Mouse (Mus musculus): ENCODE results near the gene Ppt1. TPM values are rescaled to one million over a fixed set of nuclear protein-coding genes. Genes with fewer than 3 reads are reported as not detected.

The Ppt1 gene
- polyA plus RNA-seq, 1 experiment: 158 TPM

- H3K4me1 ChIP-seq (ENCODE audit: control insufficient read depth, insufficient read depth, low read length): peaks cover 29% of the 10 kb centered on the region
- no peak overlapping the region for H3K4me3 ChIP-seq (ENCODE audit: insufficient read depth, low read length)
- no peak overlapping the region for H3K27ac ChIP-seq (ENCODE audit: insufficient read depth, low read depth, low read length)
- TF ChIP-seq POLR2A (IDR thresholded peaks at IDR 0.05; ENCODE audit: borderline replicate concordance, low read depth, low read length) (no peak), CTCF (IDR thresholded peaks at IDR 0.05; ENCODE audit: low read depth, low read length) (no peak)
Measured at GRCm38 (mm10) chr4:122861836-122862235, 25.8 kb downstream of the Ppt1 start.

GRCm38 (mm10) chr4:122868041-122868440 lies 32.0 kb downstream of the Ppt1 start:
- TF ChIP-seq CTCF (IDR thresholded peaks at IDR 0.05; ENCODE audit: low read depth, low read length) (no peak), POLR2A (IDR thresholded peaks at IDR 0.05; ENCODE audit: borderline replicate concordance, low read depth, low read length) (no peak)
- Histone ChIP-seq H3K4me3 (ENCODE audit: insufficient read depth, low read length) (no peak overlapping the region), H3K4me1 (ENCODE audit: control insufficient read depth, insufficient read depth, low read length) (peaks cover 46% of the 10 kb centered on the region), H3K27ac (ENCODE audit: insufficient read depth, low read depth, low read length) (peak overlapping the region; percentile 69)

GRCm38 (mm10) chr4:122870027-122870426 lies 34.0 kb downstream of the Ppt1 start:
- peak; percentile 36; the same call in 1 of the 2 replicates for TF ChIP-seq CTCF (IDR thresholded peaks at IDR 0.05; ENCODE audit: low read depth, low read length)
- no peak for TF ChIP-seq POLR2A (IDR thresholded peaks at IDR 0.05; ENCODE audit: borderline replicate concordance, low read depth, low read length)
- peaks cover 56% of the 10 kb centered on the region for H3K4me1 ChIP-seq (ENCODE audit: control insufficient read depth, insufficient read depth, low read length)
- no peak overlapping the region for H3K4me3 ChIP-seq (ENCODE audit: insufficient read depth, low read length)
- H3K27ac ChIP-seq (ENCODE audit: insufficient read depth, low read depth, low read length): peak overlapping the region; percentile 54

- Histone ChIP-seq H3K27ac (ENCODE audit: insufficient read depth, low read depth, low read length) (peak overlapping the region; percentile 99; the same call in 1 of the 2 replicates), H3K4me1 (ENCODE audit: control insufficient read depth, insufficient read depth, low read length) (peaks cover 63% of the 10 kb centered on the region), H3K4me3 (ENCODE audit: insufficient read depth, low read length) (no peak overlapping the region)
- TF ChIP-seq CTCF (IDR thresholded peaks at IDR 0.05; ENCODE audit: low read depth, low read length) (no peak), POLR2A (IDR thresholded peaks at IDR 0.05; ENCODE audit: borderline replicate concordance, low read depth, low read length) (no peak)
Measured at GRCm38 (mm10) chr4:122870741-122871140, 34.7 kb downstream of the Ppt1 start.

- Histone ChIP-seq H3K4me3 (ENCODE audit: insufficient read depth, low read length) (peak overlapping the region; percentile 36), H3K4me1 (ENCODE audit: control insufficient read depth, insufficient read depth, low read length) (peaks cover 67% of the 10 kb centered on the region), H3K27ac (ENCODE audit: insufficient read depth, low read depth, low read length) (peak overlapping the region; percentile 99)
- TF ChIP-seq POLR2A (IDR thresholded peaks at IDR 0.05; ENCODE audit: borderline replicate concordance, low read depth, low read length) (no peak), CTCF (IDR thresholded peaks at IDR 0.05; ENCODE audit: low read depth, low read length) (no peak)
Measured at GRCm38 (mm10) chr4:122871269-122871668, 35.2 kb downstream of the Ppt1 start.

GRCm38 (mm10) chr4:122871989-122872388 lies 35.9 kb downstream of the Ppt1 start:
- Histone ChIP-seq H3K4me3 (ENCODE audit: insufficient read depth, low read length) (0 out of 2 replicates have a peak overlapping the region, but pooled peaks have one; percentile 14), H3K27ac (ENCODE audit: insufficient read depth, low read depth, low read length) (peak overlapping the region; percentile 99)

GRCm38 (mm10) chr4:122873003-122873402 lies 37.0 kb downstream of the Ppt1 start:
- H3K4me1 ChIP-seq (ENCODE audit: control insufficient read depth, insufficient read depth, low read length): peaks cover 73% of the 10 kb centered on the region
- H3K27ac ChIP-seq (ENCODE audit: insufficient read depth, low read depth, low read length): peak overlapping the region; percentile 45
- no peak overlapping the region for H3K4me3 ChIP-seq (ENCODE audit: insufficient read depth, low read length)

More at GRCm38 (mm10) chr4:122871989-122872388, 35.9 kb downstream of the Ppt1 start:
- peaks cover 73% of the 10 kb centered on the region for H3K4me1 ChIP-seq (ENCODE audit: control insufficient read depth, insufficient read depth, low read length)
- TF ChIP-seq CTCF (IDR thresholded peaks at IDR 0.05; ENCODE audit: low read depth, low read length) (no peak), POLR2A (IDR thresholded peaks at IDR 0.05; ENCODE audit: borderline replicate concordance, low read depth, low read length) (no peak)

GRCm38 (mm10) chr4:122873512-122873911 lies 37.5 kb downstream of the Ppt1 start:
- Histone ChIP-seq H3K27ac (ENCODE audit: insufficient read depth, low read depth, low read length) (peak overlapping the region; percentile 45; the same call in 1 of the 2 replicates), H3K4me1 (ENCODE audit: control insufficient read depth, insufficient read depth, low read length) (peaks cover 73% of the 10 kb centered on the region), H3K4me3 (ENCODE audit: insufficient read depth, low read length) (no peak overlapping the region)
- TF ChIP-seq POLR2A (IDR thresholded peaks at IDR 0.05; ENCODE audit: borderline replicate concordance, low read depth, low read length) (no peak), CTCF (IDR thresholded peaks at IDR 0.05; ENCODE audit: low read depth, low read length) (no peak)

More at GRCm38 (mm10) chr4:122873003-122873402, 37.0 kb downstream of the Ppt1 start:
- TF ChIP-seq POLR2A (IDR thresholded peaks at IDR 0.05; ENCODE audit: borderline replicate concordance, low read depth, low read length) (no peak), CTCF (IDR thresholded peaks at IDR 0.05; ENCODE audit: low read depth, low read length) (no peak)

- Histone ChIP-seq H3K4me3 (ENCODE audit: insufficient read depth, low read length) (no peak overlapping the region), H3K27ac (ENCODE audit: insufficient read depth, low read depth, low read length) (peak overlapping the region; percentile 55), H3K4me1 (ENCODE audit: control insufficient read depth, insufficient read depth, low read length) (peaks cover 68% of the 10 kb centered on the region)
- no peak for TF ChIP-seq POLR2A (IDR thresholded peaks at IDR 0.05; ENCODE audit: borderline replicate concordance, low read depth, low read length)
- TF ChIP-seq CTCF (IDR thresholded peaks at IDR 0.05; ENCODE audit: low read depth, low read length): no peak
Measured at GRCm38 (mm10) chr4:122878333-122879070, 42.5 kb downstream of the Ppt1 start.

- Histone ChIP-seq H3K4me1 (ENCODE audit: control insufficient read depth, insufficient read depth, low read length) (peaks cover 45% of the 10 kb centered on the region), H3K4me3 (ENCODE audit: insufficient read depth, low read length) (peak overlapping the region; percentile 40), H3K27ac (ENCODE audit: insufficient read depth, low read depth, low read length) (peak overlapping the region; percentile 62)
- TF ChIP-seq POLR2A (IDR thresholded peaks at IDR 0.05; ENCODE audit: borderline replicate concordance, low read depth, low read length) (no peak), CTCF (IDR thresholded peaks at IDR 0.05; ENCODE audit: low read depth, low read length) (no peak)
Measured at GRCm38 (mm10) chr4:122882544-122882943, 46.5 kb downstream of the Ppt1 start.
